Comparison of ENCODE assay signal across 10 mouse cellular contexts in the genomic region with DNA sequence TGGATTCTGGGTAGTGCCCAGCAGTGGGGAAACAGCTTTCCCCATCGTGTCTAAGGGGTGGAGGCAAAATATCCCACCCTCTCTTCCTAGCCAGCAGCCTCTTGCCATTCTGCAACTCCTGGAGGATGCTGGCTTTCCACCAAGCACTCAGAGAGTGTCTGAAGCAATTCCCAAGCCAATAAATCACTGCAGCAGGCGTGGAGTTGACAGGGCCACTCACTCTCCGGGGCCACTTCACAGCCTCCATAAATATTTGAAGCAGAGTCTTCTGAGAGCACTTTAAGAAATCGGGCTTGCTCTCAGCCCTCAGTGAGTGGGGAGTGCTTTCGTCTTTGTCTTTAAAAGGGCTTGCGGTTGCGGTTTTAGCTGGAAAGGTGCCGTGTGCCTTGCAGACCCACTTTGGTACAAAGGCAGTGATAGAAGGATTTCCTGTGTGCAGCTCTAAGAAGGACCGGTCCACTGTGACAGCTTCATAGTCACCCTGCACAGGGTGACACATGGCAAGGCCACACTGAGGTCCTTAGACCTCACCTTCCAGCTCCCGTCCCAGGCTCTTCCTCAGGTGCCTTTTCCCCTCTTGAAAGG. TPM values are rescaled to one million over a fixed set of nuclear protein-coding genes. Genes with fewer than 3 reads are reported as not detected.
A peak's percentile ranks its signal among the peaks of the same experiment; 100 is the strongest.
DNase-seq lines count a peak whose midpoint lies in the region; ATAC-seq lines count a peak whose summit lies in the region.
"Had no signal": no experiment of that assay in that cellular context is flagged by ENCODE, and none has a peak within 500 bp of the region (broad histone marks: within the 10 kb centered on the region; RNA-seq: fewer than 3 reads in every experiment).

No protein-coding gene starts in this region.

- H3K4me1 ChIP-seq in kidney, embryonic 14.5 days (ENCODE audit: control insufficient read depth, insufficient read depth, low read length), result peaks cover 26% of the 10 kb centered on the region; the same call in 1 of the 2 replicates
- peaks cover 22% of the 10 kb centered on the region for H3K4me1 ChIP-seq in kidney, embryonic 16.5 days (ENCODE audit: insufficient read depth, low read length)

- H3K9ac ChIP-seq in kidney, embryonic 14.5 days (ENCODE audit: low read depth, low read length), result no peak overlapping the region
- H3K9ac ChIP-seq in kidney, embryonic 16.5 days (replicated peaks; ENCODE audit: low read length), result no peak overlapping the region
- H3K9ac ChIP-seq: forebrain, postnatal 0 days; limb, embryonic 12.5 days had no signal

- H3K36me3 ChIP-seq in kidney, embryonic 14.5 days (ENCODE audit: control insufficient read depth, insufficient read depth, low read length), result no peaks in the 10 kb centered on the region
- no peaks in the 10 kb centered on the region for H3K36me3 ChIP-seq in kidney, embryonic 16.5 days (ENCODE audit: insufficient read depth, low read length)
- H3K36me3 ChIP-seq: limb, embryonic 12.5 days had no signal

- no peak overlapping the region for H3K4me3 ChIP-seq in kidney, embryonic 14.5 days (ENCODE audit: low read length)
- H3K4me3 ChIP-seq in kidney, embryonic 16.5 days (ENCODE audit: low read length), result no peak overlapping the region
- H3K4me3 ChIP-seq: limb, embryonic 12.5 days had no signal

- DNase-seq in MN1 (ENCODE audit: low spot score), result peak; percentile 70
- DNase-seq in natural killer cell, adult 2 months (ENCODE audit: low spot score in 2 of 2), result peak; percentile 6 to 26
- no peak for DNase-seq in right cerebral cortex, postnatal 10 days (ENCODE audit: low spot score in 2 of 2)
- DNase-seq in heart, postnatal 4 days, result no peak
- no peak for DNase-seq in spleen, postnatal 14 days (ENCODE audit: low spot score in 2 of 2)
- DNase-seq: forebrain, postnatal 0 days had no signal

- ATAC-seq in kidney, embryonic 14.5 days (ENCODE audit: low FRiP score, low TSS enrichment), result peak; percentile 34; the same call in 1 of the 2 replicates
- no peak for ATAC-seq in kidney, embryonic 16.5 days (ENCODE audit: low FRiP score, low TSS enrichment)
- ATAC-seq in inflammation-experienced regulatory T-cells, adult 6 months, result peak; percentile 65

- H3K27me3 ChIP-seq in kidney, embryonic 14.5 days (ENCODE audit: control insufficient read depth, insufficient read depth, low read length), result no peaks in the 10 kb centered on the region
- H3K27me3 ChIP-seq in kidney, embryonic 16.5 days (ENCODE audit: insufficient read depth, low read length), result no peaks in the 10 kb centered on the region

- H3K27ac ChIP-seq in kidney, embryonic 14.5 days (ENCODE audit: low read depth, low read length), result no peak overlapping the region
- no peak overlapping the region for H3K27ac ChIP-seq in kidney, embryonic 16.5 days (ENCODE audit: low read length)
- H3K27ac ChIP-seq: limb, embryonic 12.5 days had no signal

- 25% methylated on average over 10 of the region's 10 CpGs for WGBS in kidney, embryonic 14.5 days
- WGBS in kidney, embryonic 16.5 days, result 19% methylated on average over 10 of the region's 10 CpGs

- H3K9me3 ChIP-seq in kidney, embryonic 14.5 days (ENCODE audit: control insufficient read depth, low read length), result no peaks in the 10 kb centered on the region
- H3K9me3 ChIP-seq in kidney, embryonic 16.5 days (ENCODE audit: low read length), result no peaks in the 10 kb centered on the region
- H3K9me3 ChIP-seq: limb, embryonic 12.5 days had no signal

- H3K4me2 ChIP-seq in kidney, embryonic 14.5 days (replicated peaks; ENCODE audit: low read depth, low read length), result 0 out of 2 replicates have a peak overlapping the region, but pooled peaks have one; percentile 10
- no peak overlapping the region for H3K4me2 ChIP-seq in kidney, embryonic 16.5 days (replicated peaks; ENCODE audit: low read depth, low read length)
- H3K4me2 ChIP-seq: limb, embryonic 12.5 days had no signal

RNA-seq across cellular contexts. Expression of gene Crmp1, which starts 45.0 kb away (rescaled TPM):
- 9.7 and 12.0 TPM in 2 replicates for polyA plus RNA-seq in kidney, embryonic 14.5 days (2014; fragmentation: Nextera tagmentation; extraction: Ambion mirVana)
- polyA plus RNA-seq in kidney, embryonic 16.5 days (2015; fragmentation: Nextera tagmentation; extraction: Ambion mirVana), result 9.8 and 12.9 TPM in 2 replicates
- polyA plus RNA-seq in inflammation-experienced regulatory T-cells, adult 6 months (2017; shearing (Covaris generic)), result 10 to 100 TPM in 2 of 3 experiments, 1 to 10 TPM in 1; 9.3 to 31.3 (median 12.3) TPM
- total RNA-seq in heart, postnatal 4 days (2021), result 10 to 100 TPM; 10.1 to 11.2 TPM

Comparison
In these comparisons a context has a peak if more than half of its experiments do, and no peak if none do; other contexts are left out.
1. DNase-seq: peak in MN1 (single experiment) and natural killer cell, adult 2 months (2 of 2); none in right cerebral cortex, postnatal 10 days (0 of 2), heart, postnatal 4 days (single experiment) and spleen, postnatal 14 days (0 of 2).